Mouse (Mus musculus) liver, embryonic 14.5 days (tissue): ENCODE results near the gene Sesn3.

Source experiments
- CTCF ChIP-seq: IDR thresholded peaks from 2 replicates; pipeline ENCODE4 v1.5.1; 2016; ENCODE audit warnings: antibody characterized with exemption, low read depth, control low read depth
- EP300 ChIP-seq: IDR thresholded peaks from 2 replicates; pipeline ENCODE4 v1.6.1; 2016; ENCODE audit warnings: antibody characterized with exemption, low read depth

GRCm38 (mm10) chr9:14285036-14285435, 10.2 kb downstream of the Sesn3 start:
- no peak for TF ChIP-seq EP300
- TF ChIP-seq CTCF, result no peak
